Mouse (Mus musculus): ENCODE results near the gene Zfp384. TPM values are rescaled to one million over a fixed set of nuclear protein-coding genes. Genes with fewer than 3 reads are reported as not detected.
"Not testable (repeated sequence)": the region's sequence is repeated elsewhere in the genome, so short reads cannot be mapped to it uniquely, and the experiment has no call there.

Zfp384 gene
- total RNA-seq, 2 experiments from 2014 or later = 24.4 to 24.8 TPM

DNA sequence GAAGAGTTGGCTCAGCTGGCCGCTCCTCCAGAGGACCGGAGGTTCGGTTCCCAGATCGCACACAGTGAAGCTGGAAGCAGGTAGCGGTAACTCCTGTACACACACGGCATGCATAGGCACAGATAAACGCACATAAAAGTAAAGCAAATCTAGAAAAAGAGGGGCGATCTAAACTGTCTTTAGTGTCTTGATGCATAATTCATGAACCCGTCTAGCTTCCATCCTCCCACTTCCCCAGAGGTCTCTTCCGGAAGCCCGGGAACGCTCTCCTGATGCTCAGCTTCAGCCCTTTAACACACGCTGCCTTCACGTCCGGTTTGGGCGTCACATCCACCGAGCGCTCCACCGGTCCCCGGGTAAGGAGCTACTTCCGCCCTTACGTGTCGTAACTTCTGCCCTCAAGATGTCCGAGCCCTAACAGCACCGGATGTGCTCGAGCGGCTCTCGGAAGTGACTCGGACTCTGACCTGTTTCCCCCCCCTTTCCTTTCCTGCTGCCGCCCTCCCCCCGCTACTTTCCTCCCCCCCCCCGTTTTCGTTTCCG is 288 bp upstream of the Zfp384 start:
- intact Hi-C loops (cut with DNase I) = loop anchor here (2.0 to 5.0 kb wide), 3 partner anchors 30 to 304 kb away; partner anchors contain the start of genes Cops7a, Ing4 and Ltbr
- peak; percentile 94 to 97 for DNase-seq

DNA sequence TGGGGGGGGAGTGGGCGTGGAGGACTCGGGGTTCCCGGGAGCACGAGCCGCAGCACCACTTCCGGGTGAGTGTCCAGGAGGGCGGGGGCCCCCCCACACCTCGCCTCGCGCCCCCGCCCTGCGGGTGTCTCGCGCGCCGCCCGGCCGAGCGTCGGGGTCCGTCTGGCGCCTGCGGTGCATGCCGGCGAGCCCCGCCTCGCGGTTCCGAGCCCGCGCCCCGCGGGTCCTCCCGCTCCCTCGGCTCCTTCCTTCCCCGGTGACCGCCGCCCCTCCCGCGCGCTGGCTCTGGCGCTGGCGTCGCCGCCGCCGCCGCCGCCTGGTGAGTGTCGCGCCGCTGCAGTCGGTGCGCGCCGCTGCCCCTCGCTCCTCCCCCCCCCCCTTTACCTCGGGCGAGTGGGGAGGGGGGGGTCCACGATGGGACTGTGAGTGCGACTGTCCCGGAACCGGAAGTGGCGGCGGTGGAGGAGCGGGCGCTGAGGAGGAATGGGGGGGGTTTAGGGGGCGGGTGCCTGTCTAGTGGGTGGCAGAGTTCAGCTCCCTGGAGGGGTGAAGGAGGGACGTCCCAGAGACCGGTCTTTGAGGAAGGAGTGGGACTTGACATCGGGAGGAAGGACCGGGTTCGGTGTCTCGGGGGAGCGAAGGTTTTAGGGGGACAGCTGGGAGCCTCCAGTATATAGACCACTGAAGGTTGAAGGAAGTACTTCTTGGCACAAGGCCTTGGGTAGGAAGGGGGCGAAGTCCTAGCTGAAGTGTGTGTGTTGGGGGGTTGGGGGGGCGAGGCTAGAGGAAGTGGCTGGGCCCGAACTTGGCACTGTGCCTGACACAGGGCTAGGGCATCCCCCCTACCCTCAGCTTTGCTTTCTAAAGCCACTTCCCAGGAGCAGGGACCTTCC is 482 bp downstream of the Zfp384 start:
- intact Hi-C loops (cut with DNase I) = loop anchor here (2.0 to 10.0 kb wide), 5 partner anchors 29 to 303 kb away; partner anchors contain the start of genes Cops7a, Emg1, Ing4 and Ltbr
- peak; percentile 83 to 85 for DNase-seq

DNA sequence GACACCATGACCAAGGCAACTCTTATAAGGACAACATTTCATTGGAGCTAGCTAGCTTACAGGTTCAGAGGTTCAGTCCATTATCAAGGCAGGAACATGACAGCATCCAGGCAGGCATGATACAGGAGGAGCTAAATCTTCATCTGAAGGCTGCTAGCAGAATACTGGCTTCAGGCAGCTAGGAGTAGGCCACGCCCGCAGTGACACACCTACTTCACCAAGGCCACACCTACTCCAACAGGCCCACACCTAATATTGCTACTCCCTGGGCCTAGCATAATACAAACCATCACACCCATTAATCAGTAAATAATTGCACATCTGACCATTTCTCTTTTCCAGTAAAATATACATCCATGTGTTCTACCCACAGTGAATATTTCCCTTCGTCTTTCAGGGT is 8.7 kb downstream of the Zfp384 start:
- no peak for DNase-seq

DNA sequence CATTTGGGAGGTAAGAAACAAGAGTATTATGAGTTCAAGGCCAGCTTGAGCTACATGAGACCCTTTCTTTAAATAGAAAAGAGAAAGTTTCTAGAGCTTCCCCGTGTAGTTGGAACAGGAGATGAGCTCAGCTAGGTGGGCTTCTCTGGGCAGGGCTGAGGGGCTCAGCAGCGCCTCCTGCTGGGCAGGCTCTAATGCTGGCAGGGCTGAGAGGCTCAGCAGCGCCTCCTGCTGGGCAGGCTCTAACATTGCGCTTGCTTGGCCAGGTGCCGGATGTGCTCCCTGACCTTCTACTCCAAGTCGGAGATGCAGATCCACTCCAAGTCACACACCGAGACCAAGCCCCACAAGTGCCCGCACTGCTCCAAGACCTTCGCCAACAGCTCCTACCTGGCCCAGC is 21.6 kb downstream of the Zfp384 start:
- intact Hi-C loops (cut with DNase I) = loop anchor here (5.0 kb wide), 1 partner anchor 128 kb away; no protein-coding TSS in a partner anchor
- DNase-seq = peak; percentile 64 to 77

More for the DNA sequence above, 8.7 kb downstream of the Zfp384 start:
- intact Hi-C loops (cut with DNase I) = loop anchor here (10.0 kb wide), 1 partner anchor 303 kb away; the partner anchor contains the start of genes Emg1 and Phb2

DNA sequence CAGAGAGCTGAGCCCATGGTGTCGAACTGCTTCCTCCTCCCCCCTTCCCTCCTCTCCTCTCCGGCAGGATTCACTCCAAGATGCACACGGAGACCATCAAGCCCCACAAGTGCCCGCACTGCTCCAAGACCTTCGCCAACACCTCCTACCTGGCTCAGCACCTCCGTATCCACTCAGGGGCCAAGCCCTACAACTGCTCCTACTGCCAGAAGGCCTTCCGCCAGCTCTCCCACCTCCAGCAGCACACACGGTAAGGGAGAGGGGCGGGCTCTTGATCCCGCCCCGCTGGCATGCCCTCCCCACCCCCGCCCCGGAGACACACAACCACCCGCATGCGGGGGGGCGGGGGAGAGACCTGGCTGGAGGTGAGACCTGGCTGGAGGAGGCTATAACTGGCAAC is 22.7 kb downstream of the Zfp384 start:
- intact Hi-C loops (cut with DNase I) = loop anchor here (5.0 kb wide), 1 partner anchor 129 kb away; no protein-coding TSS in a partner anchor

DNA sequence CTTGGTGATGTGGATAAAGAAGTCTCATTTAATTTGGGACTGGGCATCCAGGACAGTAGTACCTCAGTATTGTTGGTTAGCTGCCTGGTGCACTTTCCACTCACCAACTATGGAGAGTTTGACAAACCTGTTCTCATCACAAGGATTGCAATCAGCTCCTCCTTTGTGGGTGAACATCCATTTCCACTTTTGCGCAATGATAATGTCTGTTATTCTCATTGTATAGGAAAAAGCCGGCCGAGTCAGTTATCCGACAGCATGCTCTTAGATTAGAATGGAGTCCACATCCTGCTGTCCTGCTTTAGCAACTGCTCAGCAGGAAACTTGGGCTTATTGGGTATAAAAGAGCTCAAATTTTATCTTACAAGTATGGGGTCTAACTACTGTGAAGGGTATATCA is 29.7 kb downstream of the Zfp384 start:
- intact Hi-C loops (cut with DNase I) = loop anchor here (2.0 to 5.0 kb wide), 2 partner anchors 30 to 121 kb away; partner anchors contain the start of gene Zfp384
- DNase-seq = no peak

More for the DNA sequence above, 22.7 kb downstream of the Zfp384 start:
- no peak for DNase-seq

DNA sequence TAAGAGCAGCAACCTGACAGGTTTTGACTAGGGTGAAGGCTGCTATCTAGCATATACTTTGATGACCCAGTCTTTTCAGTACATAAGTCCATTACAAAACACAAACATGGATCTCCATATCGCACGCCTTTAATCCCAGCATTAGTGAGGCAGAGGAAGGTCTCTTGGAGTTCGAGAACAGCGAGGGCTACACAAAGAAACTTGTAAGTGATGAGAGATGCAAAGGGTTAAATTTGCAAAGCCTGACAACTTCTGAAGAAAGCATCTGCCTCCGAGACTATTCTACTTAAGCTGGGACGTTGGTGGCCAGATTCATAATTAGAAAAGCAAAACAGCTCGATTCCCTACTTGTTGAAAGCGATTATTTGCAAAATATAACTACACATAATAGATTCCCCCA is 30.2 kb downstream of the Zfp384 start:
- no peak for DNase-seq
- intact Hi-C loops (cut with DNase I) = loop anchor here (2.0 to 5.0 kb wide), 2 partner anchors 30 to 122 kb away; partner anchors contain the start of gene Zfp384

DNA sequence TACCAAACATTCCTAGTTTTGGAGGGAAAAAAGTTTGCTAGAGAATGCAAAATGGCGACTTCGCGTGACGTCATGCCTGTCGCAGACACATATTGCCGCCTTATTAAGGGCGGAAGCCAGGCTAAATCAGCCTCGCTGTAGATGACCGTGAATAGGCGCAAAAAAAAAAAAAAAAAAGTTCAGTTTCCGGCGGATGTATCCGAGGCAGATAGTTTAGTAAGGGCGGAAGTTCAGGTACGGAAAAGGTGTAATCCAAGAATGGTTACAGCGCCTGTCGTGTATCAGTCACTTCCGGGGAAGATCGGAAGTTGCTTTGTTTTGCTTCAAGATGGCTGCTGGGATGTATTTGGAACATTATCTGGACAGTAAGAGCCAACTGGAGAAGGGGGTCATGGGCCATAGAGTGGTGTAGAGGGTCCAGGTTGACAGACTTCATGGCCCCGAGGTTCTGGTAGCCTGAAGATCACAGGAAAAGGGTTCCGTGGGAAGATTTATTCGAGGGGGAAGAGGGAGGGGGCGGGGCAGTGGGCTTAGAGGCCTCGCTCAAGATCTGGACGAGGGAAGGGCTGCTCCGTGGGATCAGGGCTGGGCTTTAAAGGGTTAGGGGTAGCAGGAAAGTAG is 30.7 kb downstream of the Zfp384 start, which contains the start of gene Ing4:
Gene Ing4, plus strand, starts transcription at position 228 of the 621 bp plus-strand sequence.
- intact Hi-C loops (cut with DNase I) = loop anchor here (2.0 to 5.0 kb wide), 2 partner anchors 31 to 122 kb away; partner anchors contain the start of gene Zfp384
- DNase-seq = peak; percentile 86 to 91

DNA sequence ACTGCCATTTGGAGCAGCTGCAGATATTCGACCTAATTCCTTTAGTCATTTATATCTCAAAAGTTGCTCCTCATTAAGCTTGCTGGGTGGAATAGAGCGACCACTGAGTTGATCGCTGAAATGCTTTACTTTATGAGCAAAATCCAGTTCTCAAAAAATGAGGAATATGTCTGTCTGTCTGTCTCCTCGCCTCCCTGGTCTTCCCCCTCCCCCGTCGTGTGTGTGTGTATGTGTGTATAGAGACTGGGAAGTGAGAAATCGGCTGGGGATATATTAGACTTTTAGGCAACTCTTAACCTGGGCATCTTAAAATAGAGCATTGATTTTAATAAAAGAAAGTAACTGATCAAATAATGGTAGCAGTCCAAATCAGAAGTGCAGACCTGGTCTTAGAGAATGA is 31.3 kb downstream of the Zfp384 start:
- intact Hi-C loops (cut with DNase I) = no loop called here
- no peak for DNase-seq

DNA sequence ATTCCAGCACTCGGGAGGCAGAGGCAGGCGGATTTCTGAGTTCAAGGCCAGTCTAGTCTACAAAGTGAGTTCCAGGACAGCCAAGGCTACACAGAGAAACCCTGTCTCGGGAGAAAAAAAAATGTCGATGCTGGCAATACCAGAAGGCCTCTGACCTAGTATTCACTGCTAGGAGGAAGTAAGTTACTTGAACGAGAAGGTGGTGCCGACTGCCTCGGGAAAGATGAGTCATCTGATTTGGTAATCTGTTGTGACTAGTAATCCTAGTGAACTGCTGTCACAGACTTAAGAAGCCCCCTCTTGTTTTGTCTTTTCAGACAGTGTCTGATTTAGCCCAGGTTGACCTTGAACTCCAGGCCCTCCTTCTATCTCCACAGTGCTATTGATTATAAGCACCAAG is 32.1 kb downstream of the Zfp384 start:
- DNase-seq = no peak
- intact Hi-C loops (cut with DNase I) = no loop called here

DNA sequence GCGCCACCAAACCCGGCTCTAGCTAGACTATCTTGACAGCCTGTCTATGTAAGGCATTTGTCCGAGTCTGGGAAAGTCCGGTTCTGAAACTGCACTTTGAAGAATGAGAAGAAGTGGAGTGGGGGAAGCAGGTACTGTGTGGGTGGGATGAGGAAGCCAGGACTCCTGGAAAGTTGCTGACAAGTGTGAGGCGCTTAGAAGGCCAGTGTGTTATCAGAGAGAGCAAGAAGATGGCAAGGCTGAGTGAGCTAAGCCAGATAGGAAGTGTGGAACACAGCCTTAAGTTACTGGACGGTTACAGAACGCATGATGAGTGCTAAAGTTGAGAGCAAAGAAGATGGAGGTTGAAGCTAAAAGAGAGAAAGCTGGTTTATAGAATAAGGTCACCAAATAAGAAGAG is 33.1 kb downstream of the Zfp384 start:
- DNase-seq = no peak
- intact Hi-C loops (cut with DNase I) = no loop called here

DNA sequence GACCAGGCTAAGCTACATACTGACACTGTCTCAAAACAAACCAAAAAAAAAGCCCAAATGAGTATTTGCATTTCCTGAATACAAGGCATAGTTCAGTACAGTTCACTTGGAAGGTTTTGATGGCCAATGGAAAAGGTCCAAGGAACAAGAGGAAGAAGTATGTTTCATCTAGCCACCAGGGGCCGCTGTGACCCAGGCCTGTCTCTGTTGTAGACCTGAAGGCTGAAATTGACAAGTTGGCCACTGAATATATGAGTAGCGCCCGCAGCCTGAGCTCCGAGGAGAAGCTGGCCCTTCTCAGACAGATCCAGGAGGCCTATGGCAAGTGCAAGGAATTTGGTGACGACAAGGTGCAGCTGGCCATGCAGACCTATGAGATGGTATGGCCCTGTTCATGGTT is 37.7 kb downstream of the Zfp384 start:
- intact Hi-C loops (cut with DNase I) = loop anchor here (1.0 to 5.0 kb wide), 2 partner anchors 36 to 226 kb away; no protein-coding TSS in a partner anchor
- peak; percentile 85 to 90 for DNase-seq

DNA sequence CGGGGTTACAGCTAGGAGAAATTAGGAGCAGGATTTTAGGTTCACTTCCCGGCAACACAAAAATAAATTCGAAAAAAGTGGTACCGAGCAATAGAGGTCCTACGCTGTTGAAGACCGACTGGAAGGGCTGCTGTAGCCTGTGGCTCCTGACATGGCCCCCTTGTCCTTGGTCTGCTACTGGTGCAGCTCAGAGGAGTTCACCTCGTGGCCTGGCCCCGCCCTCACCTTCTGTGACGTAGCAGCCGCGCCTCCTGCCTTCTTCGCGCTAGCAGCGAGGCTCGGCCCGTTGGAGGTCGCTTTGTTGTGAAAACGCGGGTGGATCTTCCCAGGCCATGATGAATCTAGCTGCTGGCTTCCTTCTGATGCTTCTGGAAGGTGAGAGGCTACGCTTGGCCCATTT is 40.7 kb downstream of the Zfp384 start, which contains the start of gene Acrbp:
Gene Acrbp, plus strand, starts transcription at position 12 of the 400 bp plus-strand sequence.
- intact Hi-C loops (cut with DNase I) = loop anchor here (5.0 kb wide), 1 partner anchor 223 kb away; no protein-coding TSS in a partner anchor
- no peak for DNase-seq

DNA sequence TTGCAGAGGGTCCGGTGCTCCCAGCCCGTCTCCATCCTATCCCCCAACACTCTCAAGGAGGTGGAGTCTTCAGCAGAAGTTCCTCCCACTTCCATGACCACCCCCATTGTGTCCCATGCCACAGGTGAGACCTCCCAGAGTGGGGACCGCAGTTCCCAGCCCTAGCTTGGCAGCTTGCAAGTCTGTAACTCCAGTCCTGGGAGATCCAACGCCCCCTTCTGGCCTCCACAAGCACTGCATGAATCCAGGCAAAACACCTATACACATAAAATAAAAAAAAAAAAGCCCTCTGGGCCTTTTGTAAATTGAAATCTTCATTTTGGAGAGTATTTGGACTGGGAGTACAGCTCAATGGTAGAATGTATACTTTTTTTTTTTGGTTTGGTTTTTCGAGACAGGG is 42.3 kb downstream of the Zfp384 start:
- intact Hi-C loops (cut with DNase I) = no loop called here

DNA sequence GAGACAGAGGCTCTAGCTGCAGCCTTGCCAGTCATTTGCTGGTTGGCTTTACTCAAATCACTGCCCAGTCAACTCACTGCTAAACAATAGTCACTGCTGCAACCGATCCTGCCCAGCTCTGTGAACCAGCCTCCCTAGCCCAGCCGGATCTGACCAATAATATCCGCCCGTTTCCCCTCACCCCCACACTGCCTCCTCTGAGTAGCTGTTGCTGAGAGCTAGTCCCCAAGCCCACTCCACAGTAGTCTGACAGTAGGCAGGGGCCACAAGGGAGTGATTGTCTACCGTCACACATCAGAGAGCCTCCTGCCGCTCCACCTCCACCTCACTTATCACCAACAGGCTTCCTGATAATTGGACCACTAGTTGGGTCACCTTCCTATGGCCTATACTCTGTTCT is 52.5 kb downstream of the Zfp384 start:
- DNase-seq = no peak
- intact Hi-C loops (cut with DNase I) = no loop called here

More for the DNA sequence above, 42.3 kb downstream of the Zfp384 start:
- no peak for DNase-seq

DNA sequence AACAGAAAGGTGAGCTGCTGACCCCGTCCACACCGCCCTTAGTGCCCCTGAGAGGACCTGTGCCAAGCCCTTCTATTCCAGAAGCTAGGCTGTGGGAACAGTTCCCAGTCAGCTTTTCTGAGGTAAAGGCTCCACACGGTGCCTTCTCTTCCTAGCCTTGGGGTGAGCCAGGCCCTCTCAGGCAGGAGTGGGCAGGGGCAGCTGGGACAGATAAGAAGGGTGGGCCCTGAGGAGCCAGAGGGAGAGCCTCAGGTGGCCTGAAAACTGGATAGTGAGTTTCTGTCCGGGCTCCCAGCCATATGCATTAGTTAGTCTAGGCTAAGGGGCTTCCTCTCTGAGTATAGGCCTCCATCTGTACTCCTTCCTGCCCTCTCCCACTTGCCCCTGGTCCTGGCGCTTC is 53.6 kb downstream of the Zfp384 start:
- DNase-seq = no peak

DNA sequence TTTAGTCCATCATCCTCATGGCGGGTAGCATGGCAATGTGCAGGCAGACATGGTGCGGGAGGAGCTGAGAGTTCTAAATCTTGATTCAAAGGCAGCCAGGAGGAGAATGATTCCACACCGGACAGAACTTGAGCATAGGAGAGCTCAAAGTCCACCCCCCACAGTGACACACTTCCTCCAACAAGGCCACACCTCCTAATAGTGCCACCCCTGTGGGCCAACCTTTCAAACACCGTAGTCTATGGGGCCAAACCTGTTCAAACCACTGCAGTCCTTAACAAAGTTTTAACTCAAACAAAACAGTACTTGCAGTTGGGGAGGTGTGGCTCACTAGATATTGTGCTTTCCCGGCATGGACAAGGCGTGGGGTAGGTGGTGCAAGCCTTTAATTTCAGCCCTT is 55.0 kb downstream of the Zfp384 start:
- intact Hi-C loops (cut with DNase I) = no loop called here
- DNase-seq = no peak

More for the DNA sequence above, 53.6 kb downstream of the Zfp384 start:
- intact Hi-C loops (cut with DNase I) = no loop called here

DNA sequence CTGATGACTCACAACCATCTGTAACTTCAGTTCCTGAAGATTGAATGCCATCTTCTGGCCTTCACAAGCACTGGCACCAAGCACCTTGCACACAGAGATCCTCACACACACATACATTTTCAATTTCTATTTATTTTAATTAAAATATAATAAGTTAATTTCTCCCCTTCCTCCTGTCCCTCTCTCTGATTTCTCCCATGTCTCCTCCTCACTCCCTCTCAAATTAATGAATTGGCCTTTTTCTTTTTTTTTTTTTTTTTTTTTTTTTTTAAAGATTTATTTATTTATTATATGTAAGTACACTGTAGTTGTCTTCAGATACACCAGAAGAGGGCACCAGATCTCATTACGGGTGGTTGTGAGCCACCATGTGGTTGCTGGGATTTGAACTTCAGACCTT is 56.3 kb downstream of the Zfp384 start:
- intact Hi-C loops (cut with DNase I); DNase-seq: not testable (repeated sequence)

DNA sequence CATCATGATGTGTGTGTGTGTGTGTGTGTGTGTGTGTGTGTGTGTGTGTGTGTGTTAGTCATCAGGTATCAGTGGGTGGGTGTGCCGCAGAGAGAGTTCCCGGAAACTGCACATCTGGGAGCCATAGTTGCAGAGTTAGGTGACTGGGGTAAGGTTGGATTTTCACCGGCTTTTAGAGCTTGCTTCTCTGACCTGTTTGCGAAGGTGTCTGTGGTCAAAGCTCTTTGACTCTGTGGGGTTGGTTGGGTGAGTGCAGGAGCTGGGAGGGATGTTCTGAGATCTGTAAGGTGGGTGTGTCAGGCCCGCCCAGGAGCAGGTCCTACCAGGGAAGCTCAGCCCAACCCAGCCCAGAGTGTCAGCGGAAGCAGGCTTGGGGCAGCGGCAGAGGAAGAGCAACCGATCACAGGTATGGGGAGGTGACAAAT is 58.6 kb downstream of the Zfp384 start, which contains the start of gene Lpar5:
Gene Lpar5, plus strand, starts transcription at position 350 of the 425 bp plus-strand sequence.
- intact Hi-C loops (cut with DNase I) = no loop called here
- no peak for DNase-seq

Data from heart, postnatal 14 days (tissue).